Mouse (Mus musculus) T-cell, adult 2 months (primary cell): Measurements from ENCODE around the gene Tex14.

Source experiments
- DNase-seq: peaks from one replicate; pipeline ENCODE4 v3.0.0; 2022; ENCODE audit warnings: low spot score

Tex14 gene

GRCm38 (mm10) chr11:87592713-87593598 lies 188.1 kb downstream of the Tex14 start:
- no peak for DNase-seq

DNA sequence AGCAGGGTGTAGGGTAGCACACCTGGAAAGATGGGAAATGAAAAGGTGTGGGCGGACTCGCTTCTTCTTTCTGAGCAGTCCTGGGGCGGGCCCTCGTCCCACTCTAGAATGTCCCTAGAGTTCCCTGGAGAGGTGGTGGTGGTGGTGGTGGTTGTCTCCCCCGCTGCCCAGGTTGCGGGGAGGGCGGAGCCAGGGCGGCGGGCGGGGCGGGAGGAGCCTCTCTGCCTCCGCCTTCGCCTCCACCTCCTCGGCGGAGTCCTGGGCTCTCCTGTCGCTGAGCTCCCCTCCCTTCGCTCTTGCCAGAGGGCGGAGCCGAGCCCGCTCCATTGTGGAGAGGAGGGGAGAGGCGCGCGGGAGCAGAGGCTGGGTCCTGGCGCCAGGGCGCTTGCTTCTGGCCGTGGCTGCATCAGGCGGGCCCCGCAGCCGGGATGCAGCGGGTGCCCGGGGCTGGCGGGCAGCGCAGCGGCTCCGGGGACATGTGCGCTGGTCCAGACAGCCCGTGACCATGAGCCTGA lies 190.5 kb downstream of the Tex14 start:
- DNase-seq, result peak; percentile 56

DNA sequence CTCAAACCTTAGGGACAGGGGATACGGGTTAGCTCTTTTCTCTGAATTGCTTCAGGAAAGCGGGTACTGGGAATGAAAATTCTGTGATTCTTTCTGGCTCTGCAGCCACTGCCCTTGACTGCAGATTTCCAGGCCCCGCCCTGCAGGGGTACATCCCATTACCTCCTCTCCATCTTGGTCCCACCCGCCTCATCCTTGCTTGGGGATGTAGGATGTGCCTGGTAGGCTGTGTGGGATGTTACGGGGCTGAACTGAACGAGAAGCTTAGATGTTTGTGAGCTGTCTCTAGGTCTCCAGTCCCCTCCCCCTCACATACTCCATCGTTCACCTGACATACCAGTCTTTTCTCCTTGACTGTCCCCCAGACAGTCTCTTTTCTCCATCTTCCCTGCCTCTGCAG lies 191.1 kb downstream of the Tex14 start:
- no peak for DNase-seq

- DNase-seq, result no peak
These were observed 191.6 kb downstream of the Tex14 start for GRCm38 (mm10) chr11:87596492-87596891.

DNA sequence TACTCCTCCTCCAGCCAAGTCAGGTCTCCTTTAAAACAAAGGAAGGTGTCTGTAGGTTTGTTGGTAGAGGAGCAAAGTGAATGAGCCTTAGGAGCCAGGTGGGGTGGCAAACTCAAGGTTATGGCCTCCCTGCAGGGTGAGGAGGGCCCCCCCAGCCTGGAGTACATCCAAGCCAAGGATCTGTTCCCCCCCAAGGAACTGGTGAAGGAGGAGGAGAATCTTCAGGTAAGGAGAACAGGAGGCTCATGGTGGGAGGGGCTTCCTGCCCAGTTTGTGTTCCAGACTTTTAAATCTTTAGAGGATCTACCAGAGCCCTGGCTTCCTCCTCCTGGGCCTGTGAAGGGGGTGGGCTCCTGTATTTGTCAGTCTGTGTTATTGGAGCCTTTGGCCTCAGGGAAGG lies 192.2 kb downstream of the Tex14 start:
- DNase-seq, result no peak

- no peak for DNase-seq
These were observed 194.7 kb downstream of the Tex14 start for GRCm38 (mm10) chr11:87599395-87600089.

DNA sequence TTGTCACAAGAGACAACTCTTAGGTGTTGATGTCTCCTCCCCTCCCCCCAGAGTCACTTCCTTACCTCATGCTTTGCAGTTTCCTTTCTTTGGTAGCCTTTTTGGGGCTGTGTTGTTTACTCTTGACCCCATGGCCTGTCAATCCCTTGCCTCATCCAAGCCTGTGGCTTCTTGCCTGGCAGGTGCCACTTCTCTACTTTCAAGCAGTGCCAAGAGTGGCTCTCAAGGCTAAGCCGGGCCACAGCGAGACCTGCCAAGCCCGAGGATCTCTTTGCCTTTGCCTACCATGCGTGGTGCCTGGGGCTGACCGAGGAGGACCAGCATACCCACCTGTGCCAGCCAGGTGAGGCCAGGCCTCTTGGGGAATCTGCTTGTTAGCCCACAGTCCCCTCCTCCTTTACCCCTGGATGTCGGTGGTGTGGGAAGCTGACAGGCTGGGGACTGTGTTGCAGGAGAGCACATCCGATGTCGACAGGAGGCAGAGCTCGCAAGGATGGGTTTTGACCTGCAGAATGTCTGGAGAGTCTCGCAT lies 195.5 kb downstream of the Tex14 start:
- no peak for DNase-seq

DNA sequence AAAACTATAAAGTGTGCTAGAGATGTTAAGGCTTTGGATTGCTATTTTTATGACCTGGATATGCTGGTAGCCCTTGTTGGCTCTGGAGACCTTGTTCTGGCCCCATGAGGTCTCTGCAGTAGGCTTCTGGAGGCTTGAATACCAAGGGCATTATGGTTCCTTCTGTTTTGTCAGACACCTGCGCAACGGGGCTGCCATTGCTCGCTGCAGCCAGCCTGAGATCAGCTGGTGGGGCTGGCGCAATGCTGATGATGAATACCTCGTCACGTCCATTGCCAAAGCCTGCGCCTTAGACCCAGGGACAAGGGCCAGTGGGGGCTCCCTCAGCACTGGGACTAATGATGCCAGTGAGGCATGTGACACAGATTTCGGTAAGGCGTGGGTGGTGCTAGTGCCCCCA lies 197.4 kb downstream of the Tex14 start:
- DNase-seq, result no peak

DNA sequence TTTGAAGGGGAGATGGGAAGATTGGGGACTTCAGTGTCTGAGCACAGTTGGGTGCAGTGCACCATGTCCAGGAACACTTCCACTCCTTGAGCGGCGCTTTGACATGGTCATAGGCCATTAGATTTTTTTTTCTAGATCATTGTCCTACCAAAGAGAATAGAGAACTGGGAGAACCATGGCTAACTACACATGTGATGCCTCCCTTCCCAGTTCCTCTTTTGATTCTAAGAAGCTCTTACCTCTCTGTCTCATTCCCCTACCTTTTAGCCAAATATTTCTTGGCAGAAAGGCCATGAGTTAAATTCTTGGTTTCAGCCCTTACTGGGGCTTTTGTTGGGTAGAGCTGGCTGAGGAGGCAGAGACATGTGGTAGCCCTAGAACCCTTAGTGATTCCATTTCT lies 198.7 kb downstream of the Tex14 start:
- no peak for DNase-seq
